Mouse (Mus musculus) layer of hippocampus, adult 11-12 months (tissue): ENCODE measurements around the gene Etnppl.

Source experiments
- DNase-seq: peaks from one replicate; pipeline ENCODE4 v3.0.0; 2022; ENCODE audit warnings: low spot score

Etnppl gene

GRCm38 (mm10) chr3:130677671-130678460, 60.6 kb downstream of the Etnppl start:
- no peak for DNase-seq

- DNase-seq: no peak
These were observed 64.0 kb downstream of the Etnppl start for GRCm38 (mm10) chr3:130681226-130681625.

GRCm38 (mm10) chr3:130682183-130682582, 64.9 kb downstream of the Etnppl start:
- DNase-seq: no peak

- no peak for DNase-seq
These were observed 66.6 kb downstream of the Etnppl start for GRCm38 (mm10) chr3:130683836-130684235.

- no peak for DNase-seq
These were observed 67.2 kb downstream of the Etnppl start for GRCm38 (mm10) chr3:130684276-130685013.

GRCm38 (mm10) chr3:130685014-130685366, 67.7 kb downstream of the Etnppl start:
- no peak for DNase-seq

- no peak for DNase-seq
These were observed 69.8 kb downstream of the Etnppl start for GRCm38 (mm10) chr3:130687051-130687450.
